Mouse (Mus musculus): ENCODE measurements around the gene Diras2.
"Not testable (repeated sequence)": the region's sequence is repeated elsewhere in the genome, so short reads cannot be mapped to it uniquely, and the experiment has no call there.

Gene Diras2

GRCm38 (mm10) chr13:52516561-52516960 lies 14.5 kb downstream of the Diras2 start:
- DNase-seq (ENCODE audit: low read depth): no peak

DNA sequence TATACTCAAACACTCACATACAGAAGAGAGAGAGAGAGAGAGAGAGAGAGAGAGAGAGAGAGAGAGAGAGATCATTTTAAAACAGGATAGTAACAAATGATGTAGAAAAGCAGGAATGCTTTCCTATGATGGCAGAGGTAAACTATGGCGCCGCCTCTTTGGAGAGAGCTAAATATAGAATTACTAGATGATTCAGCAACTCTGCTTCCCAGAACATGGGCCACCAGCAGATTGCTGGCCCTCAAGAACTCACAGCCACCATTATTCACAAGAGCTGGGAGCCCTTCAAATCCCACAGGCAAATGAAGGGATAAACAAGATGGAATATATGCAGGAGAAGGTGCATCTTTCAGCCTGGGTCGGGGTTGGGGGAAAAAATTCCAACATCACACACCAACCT lies 15.0 kb downstream of the Diras2 start:
- no peak for DNase-seq (ENCODE audit: low read depth)

- DNase-seq (ENCODE audit: low read depth): no peak
Observed at GRCm38 (mm10) chr13:52513554-52513953, 17.5 kb downstream of the Diras2 start.

DNA sequence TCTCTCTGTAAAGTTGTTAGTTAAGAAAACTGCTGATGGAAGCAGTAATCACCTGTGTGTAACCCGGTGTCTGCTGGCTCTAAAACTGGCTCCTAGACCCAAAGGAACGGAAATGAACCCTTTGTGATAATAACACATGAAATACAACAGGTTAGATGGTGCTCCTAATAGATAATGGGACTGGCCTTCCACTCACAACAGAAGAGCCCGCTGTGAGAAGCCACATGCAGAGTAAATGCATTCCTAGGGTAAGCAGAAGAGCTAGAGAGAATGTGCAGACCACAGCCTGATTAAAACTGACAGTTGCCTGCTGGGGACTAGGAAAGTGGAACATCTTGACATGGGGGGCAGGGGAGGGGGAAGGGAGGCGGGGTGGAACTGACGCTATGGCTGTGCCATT lies 18.7 kb downstream of the Diras2 start:
- no peak for DNase-seq (ENCODE audit: low read depth)

DNA sequence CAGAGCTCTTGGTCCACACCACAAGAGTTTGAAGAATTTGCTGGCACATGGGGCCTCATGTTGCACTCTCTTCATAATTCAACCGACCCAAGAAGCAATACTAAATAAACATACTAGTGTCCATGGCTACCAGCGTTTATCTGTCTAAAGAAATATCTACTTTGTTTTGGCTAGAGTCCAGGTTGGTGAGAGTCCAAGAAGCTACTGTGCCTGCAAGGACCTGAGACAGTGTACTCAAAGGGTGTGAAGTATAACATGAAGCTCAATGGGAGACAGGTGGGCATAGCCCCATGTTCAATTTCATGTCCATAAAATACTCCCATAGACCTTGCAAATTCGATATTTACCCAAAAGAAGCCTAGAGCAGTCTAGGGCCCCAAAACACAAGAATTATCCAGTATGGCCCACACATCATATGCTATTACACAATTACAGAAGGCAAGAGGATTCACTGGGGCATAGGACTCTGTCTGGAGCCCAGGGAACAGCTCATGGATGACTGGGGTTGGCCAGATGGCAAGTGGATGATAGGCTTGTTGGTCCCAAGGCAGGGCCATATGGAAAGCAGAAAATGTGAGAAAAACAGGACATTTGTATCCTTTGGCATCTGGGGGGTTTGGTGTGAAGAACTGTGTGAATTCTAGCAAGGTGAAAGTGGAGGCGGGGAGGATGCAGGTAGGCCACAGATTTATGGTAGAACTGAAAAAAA lies 20.8 kb downstream of the Diras2 start:
- DNase-seq (ENCODE audit: low read depth): no peak

DNA sequence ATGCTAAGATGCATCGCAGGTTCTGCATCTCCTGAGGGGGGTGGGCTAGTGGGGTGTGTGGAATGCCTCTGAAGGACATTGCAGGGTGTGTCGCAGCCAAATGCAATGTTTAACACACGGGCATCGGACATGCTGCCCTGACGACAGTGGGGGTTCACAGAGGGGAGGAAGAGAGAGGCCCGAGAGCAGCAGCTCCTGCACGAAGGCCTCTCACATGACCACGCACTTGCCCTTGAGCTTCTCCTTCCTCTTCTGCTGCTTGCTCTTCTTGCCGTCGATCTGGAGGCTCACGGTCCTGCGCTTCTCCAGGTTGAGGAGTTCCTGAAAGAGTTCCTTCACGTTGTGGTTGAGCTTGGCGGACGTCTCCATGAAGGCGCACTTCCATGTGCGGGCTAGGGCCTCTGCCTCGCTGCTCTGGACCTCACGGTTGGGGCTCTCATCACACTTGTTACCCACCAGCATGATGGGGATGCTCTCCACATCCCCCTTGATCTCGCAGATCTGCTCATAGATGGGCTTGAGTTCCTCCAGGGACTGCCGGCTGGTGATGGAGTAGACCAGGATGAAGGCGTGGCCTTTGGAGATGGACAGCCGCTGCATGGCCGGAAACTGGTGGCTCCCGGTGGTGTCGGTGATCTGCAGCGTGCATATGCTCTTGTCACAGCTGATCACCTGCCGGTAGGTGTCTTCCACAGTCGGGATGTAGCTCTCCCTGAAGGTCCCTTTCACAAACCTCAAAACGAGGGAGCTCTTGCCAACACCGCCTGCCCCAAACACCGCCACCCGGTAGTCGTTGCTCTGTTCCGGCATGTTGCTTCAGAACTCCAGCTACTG lies 23.4 kb downstream of the Diras2 start:
- DNase-seq (ENCODE audit: low read depth): no peak

GRCm38 (mm10) chr13:52506822-52507221 lies 24.3 kb downstream of the Diras2 start:
- not testable (repeated sequence) for DNase-seq (ENCODE audit: low read depth)

- not testable (repeated sequence) for DNase-seq (ENCODE audit: low read depth)
Observed at GRCm38 (mm10) chr13:52505683-52506285, 25.3 kb downstream of the Diras2 start.

GRCm38 (mm10) chr13:52501686-52502085 lies 29.4 kb downstream of the Diras2 start:
- no peak for DNase-seq (ENCODE audit: low read depth)

DNA sequence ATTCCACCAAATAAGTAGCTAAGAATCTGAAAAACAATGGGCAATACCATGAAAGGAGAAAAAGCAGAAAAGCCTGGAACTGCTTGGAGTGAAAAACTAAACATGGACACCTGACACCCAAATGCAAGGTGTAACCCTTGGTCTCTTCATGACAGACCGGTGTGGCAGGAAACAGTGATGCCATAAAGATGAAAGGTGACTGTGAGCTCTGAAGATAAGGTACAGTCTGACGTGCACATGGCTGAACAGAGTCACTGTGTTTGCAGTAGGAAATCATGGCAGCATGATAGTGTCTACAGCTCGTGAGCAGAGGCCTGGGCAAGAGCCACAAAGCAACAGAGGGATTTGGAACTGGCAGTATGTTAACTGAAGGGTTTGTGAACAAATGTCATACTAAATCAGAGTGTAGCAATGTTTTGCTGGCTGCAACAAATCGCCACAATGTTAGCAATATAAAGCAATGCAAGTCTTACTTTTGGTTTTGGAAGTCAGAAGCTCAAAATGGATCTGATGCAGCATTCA lies 34.0 kb downstream of the Diras2 start:
- DNase-seq (ENCODE audit: low read depth): no peak

DNA sequence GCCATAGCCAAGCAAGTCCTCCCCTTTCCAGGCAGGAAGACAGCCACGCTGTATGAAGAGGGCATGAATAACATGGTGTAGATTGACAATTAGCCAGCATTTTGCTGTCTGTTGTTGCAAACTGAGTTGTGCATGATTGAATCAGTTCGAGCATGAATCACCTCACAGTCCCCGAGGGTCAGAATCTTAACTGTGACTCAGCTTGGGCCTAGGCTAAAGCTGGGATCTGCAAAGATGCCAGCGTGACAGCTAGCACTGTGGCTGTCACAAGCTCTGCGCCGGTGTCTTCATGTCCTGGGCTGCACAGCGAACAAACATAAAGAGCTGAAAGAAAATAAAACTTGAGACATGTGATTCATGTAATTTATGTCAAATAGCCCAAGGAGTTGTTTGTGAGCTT lies 42.3 kb downstream of the Diras2 start:
- DNase-seq (ENCODE audit: low read depth): no peak

DNA sequence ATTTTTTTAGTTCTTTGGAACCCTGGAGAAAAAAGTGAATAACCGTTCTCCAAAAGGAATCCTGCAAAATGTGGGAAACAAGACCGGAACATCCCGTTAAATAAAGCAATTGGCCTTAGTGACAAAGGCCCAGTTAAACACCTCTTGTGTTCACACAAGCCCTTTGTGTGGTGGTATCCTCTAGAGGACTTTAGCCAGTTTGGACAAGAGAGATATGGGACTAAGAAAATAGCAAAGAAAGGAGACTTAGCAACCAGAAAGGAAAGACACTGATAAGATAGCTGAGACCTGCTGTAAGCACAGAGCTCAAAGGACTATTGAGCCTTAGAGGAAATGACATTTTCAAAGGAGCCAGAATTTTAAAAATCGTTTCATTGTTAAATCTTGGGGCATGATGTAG lies 47.0 kb downstream of the Diras2 start:
- DNase-seq (ENCODE audit: low read depth): no peak

DNA sequence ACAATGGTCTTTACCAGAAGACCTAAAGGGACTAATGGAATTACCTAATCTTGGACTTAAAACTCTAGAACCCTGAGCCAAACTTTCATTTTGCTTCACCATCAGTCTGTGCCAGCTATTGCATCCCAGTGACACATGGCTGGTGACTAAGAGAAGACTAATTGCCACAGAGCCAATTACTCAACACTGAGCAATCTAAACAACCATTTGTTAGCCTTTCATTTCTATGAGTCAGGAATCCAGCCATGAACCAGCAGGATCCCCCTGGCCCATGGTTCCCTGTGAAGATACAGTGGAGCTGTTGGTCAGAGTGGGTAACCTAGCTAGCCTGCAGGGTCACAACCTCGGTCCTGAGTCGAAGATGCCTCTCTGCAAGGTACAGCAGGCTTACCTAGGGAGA lies 49.3 kb downstream of the Diras2 start:
- peak; percentile 12 for DNase-seq (ENCODE audit: low read depth)

DNA sequence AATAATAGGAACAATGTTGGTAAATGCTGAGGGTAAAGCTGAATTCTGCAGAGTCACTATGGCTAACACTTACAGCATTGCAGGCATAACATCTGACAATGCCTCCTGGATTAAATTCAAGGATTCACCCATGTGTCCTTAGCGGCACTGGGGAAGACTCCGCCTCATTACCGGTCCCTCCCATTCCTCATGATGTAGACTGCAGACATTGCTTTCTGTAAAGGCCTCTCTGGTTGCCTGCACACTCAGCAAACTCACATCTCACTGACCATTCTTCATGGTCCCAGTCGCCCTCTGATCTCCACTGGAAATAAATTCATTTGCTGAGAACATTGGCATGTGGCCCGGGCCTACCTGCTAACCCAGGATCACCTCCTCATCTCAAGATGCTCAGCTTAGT lies 51.9 kb downstream of the Diras2 start:
- no peak for DNase-seq (ENCODE audit: low read depth)

GRCm38 (mm10) chr13:52476998-52477601 lies 54.0 kb downstream of the Diras2 start:
- DNase-seq (ENCODE audit: low read depth): no peak

- peak; percentile 7 for DNase-seq (ENCODE audit: low read depth)
Observed at GRCm38 (mm10) chr13:52476222-52476621, 54.9 kb downstream of the Diras2 start.

DNA sequence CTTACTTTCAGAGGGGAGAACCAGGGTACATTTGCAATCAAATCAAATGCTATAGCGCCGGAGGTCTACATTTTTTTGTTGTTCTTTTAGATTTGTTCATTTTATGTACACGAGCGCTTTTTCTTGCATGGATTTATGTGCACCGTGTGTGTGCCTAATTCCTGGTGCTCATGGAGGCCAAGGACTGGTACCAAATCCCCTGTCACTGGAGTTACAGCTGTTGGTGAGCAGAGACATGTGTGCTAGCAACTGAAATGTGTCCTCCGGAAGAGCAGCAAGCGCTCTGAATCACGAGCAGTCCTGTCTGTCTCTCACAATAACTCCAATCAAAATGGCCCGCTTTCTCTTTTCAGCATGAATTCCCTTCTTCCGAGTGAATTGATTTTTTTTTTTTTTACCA lies 55.8 kb downstream of the Diras2 start:
- DNase-seq (ENCODE audit: low read depth): no peak

DNA sequence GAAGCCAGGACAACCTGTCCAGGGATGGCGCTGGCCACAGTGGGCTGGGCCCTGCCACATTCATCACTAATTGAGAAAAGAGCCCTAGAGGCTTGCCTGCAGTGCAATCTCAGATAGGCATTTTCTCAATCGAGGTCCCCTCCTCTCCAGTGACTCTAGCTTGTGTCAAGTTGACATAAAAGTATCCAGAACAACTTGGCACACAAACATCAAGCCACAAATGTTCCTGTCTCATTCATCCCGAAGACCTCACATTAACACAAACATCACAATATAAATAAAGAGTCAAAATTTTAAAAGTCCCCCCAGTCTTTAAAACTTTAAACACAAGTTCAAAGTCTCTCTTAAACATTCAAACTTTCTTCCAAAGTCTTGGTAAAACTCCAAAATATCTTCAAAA lies 56.3 kb downstream of the Diras2 start:
- no peak for DNase-seq (ENCODE audit: low read depth)

GRCm38 (mm10) chr13:52469795-52470690 lies 61.0 kb downstream of the Diras2 start:
- DNase-seq (ENCODE audit: low read depth): no peak

- no peak for DNase-seq (ENCODE audit: low read depth)
Observed at GRCm38 (mm10) chr13:52465141-52465540, 65.9 kb downstream of the Diras2 start.

GRCm38 (mm10) chr13:52459982-52460381 lies 71.1 kb downstream of the Diras2 start:
- DNase-seq (ENCODE audit: low read depth): no peak

All from c-Kit-positive CD71-negative TER-119-negative erythroid progenitor cells, embryonic 14.5 days (primary cell).